Mouse (Mus musculus): Measurements from ENCODE around the gene Tsga13.

DNA sequence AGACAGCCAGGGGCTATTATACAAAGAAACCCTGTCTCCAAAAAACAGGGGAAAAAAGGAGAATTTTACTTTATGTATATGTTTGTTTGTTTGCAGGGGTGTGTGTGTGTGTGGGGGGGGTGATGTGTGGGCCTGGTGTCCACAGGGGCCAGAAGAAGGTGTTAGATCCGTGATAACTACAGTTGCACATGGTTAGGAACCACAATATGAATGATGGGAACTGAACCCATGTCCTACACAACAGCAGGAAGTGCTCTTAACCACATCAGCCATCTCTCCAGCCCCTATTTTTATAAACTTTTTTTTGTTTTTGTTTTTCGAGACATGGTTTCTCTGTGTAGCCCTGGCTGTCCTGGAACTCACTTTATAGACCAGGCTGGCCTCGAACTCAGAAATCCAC, 30.5 kb downstream of the Tsga13 start:
- no peak for TF ChIP-seq CTCF (IDR thresholded peaks at IDR 0.05; ENCODE audit: low read depth)
- TF ChIP-seq EP300 (optimal IDR thresholded peaks at IDR 0.05) = no peak
